Mouse (Mus musculus) adrenal gland (tissue): ENCODE results near the gene Hist1h2bl.
"Not testable (repeated sequence)": the region's sequence is repeated elsewhere in the genome, so short reads cannot be mapped to it uniquely, and the experiment has no call there.

ENCODE experiments used
- intact Hi-C: fragments of 180-260 bp; cut with DNase I; formaldehyde crosslinking; loops from one replicate; pipeline ENCODE4 v1.15.1; 2025

Hist1h2bl gene

DNA sequence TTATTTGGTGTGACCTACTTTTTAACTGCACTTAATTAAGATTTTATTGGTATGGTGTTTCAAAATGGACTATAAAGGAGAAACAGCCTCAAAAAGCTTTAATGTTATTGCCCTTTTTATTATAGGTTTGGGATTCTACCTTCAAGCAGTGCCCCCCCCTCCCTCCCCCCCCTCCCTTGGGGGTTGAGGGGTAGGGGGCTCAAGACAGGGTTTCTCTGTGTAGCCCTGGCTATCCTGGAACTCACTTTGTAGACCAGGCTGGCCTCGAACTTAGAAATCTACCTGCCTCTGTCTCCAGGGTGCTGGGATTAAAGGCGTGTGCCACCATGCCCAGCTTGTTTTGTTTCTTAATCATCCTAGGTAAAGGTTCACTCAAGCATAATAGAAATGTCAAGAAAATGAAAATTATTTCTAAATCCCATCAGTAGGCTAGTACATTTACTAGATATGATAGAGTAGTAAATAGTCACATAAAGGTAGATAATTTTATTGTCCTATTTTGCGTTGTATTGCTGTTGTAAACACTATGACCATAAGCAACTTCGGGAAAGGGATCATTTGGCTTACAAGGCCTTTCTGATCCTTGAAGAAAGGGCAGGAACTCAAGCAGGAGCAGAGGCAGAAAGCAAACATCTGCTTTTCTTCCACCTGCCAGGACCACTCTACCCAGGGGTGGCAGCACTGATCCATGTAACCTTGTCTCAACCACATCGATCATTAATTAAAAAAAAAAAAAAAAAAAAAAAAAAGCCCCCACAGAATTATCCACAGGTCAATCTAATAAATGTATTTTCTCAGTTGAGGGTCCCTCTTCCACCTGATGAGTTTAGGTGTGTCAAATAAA is 7.3 kb upstream of the Hist1h2bl start:
- intact Hi-C loops, result no loop called here

DNA sequence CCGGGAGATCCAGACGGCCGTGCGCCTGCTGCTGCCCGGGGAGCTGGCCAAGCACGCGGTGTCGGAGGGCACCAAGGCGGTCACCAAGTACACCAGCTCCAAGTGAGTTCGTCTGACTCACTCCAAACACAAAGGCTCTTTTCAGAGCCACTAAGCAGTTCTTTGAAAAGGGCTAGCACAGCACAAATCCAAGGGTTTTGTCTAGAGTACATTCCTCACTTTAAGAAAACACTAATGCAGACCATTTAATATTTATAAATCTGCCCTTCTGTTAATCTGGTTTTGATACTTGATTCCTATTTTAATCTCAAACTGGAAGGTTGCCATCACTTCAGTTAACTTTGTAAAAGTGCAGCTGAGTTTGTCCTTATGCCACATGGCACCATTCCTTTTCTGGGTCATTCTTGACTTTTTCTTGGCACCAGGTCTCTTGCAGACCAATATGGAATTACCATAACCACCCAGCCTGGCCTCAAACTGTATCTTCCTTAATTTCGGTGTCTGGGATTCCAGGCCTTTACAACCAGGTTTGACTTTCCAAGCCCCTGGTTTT is 6.5 kb upstream of the Hist1h2bl start:
- intact Hi-C loops, result no loop called here

DNA sequence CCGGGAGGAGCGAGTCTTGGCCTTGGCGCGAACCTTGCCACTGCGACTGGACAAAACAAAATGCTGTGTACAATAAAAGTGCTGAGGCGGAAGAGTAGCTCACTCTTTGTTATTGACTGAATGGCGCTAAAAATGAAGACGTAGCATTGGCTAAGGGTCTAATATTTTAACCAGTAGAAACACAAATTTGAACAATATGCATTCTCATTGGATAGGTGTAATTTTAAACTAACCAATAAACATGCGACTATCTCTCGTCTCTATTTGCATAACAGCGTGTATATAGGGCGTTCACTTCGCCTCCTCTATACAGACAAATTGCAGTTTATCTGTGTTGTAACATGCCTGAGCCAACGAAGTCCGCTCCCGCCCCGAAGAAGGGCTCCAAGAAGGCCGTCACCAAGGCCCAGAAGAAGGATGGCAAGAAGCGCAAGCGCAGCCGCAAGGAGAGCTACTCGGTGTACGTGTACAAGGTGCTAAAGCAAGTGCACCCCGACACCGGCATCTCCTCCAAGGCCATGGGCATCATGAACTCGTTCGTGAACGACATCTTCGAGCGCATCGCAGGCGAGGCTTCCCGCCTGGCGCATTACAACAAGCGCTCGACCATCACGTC is 5.9 kb upstream of the Hist1h2bl start, which contains the start of gene Hist1h2bm:
Hist1h2bm (plus strand) TSS at position 288 of the 616 bp plus-strand sequence.
- intact Hi-C loops, result not testable (repeated sequence)

DNA sequence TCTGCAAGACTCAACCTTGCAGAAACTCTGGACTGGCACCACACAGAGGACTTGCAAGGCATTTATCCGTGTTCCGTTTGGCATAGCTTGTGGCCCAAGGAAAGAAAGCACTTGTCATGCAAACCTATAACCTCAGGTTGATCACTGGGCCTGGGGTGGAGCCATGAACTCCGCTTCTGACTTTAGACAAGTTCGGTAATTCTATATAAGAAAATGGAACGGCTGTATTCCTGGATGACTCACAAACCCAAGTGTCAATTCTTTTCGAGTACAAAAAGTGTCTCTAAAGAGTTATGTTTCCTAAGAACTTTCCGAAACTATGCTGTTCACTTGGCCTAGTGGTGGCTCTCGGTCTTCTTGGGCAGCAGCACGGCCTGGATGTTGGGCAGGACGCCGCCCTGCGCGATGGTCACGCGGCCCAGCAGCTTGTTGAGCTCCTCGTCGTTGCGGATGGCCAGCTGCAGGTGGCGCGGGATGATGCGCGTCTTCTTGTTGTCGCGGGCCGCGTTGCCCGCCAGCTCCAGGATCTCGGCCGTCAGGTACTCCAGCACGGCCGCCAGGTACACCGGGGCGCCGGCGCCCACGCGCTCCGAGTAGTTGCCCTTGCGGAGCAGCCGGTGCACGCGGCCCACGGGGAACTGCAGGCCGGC is 5.3 kb upstream of the Hist1h2bl start:
- intact Hi-C loops, result not testable (repeated sequence)

DNA sequence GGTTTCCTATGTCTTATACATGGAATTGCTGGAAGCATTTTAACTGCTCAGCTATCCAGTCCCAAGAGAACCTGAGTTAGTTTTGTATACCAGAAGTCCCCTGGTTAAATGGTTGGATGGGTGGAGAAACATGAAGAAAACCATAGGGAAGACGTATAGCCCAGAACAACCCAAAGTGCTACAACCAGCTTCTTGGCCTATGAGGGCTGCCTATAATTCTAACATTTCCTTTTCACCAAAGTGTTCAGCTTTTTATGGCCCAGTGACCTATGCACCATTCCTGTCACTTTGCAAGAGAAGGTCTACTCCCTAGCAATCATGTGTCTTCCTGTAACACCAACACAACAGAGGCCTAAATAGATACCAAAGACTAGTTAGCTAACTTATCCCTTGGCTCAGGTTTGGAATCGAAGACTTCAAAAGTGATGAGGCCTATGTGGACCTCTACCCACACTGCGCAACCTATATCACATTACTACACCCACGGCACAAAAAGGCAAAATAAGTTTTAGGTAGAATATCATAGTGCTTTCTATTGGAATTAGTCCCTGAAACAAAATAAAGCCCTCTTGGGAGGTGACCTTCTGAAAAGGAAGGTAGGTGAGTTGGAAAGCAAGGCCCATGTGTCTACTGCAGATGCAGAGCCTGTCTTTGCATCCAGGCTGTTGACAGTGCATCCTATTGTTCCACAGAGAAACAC is 2.6 kb upstream of the Hist1h2bl start:
- intact Hi-C loops, result loop anchor here (10.0 kb wide), 1 partner anchor 1716 kb away; no protein-coding TSS in a partner anchor

DNA sequence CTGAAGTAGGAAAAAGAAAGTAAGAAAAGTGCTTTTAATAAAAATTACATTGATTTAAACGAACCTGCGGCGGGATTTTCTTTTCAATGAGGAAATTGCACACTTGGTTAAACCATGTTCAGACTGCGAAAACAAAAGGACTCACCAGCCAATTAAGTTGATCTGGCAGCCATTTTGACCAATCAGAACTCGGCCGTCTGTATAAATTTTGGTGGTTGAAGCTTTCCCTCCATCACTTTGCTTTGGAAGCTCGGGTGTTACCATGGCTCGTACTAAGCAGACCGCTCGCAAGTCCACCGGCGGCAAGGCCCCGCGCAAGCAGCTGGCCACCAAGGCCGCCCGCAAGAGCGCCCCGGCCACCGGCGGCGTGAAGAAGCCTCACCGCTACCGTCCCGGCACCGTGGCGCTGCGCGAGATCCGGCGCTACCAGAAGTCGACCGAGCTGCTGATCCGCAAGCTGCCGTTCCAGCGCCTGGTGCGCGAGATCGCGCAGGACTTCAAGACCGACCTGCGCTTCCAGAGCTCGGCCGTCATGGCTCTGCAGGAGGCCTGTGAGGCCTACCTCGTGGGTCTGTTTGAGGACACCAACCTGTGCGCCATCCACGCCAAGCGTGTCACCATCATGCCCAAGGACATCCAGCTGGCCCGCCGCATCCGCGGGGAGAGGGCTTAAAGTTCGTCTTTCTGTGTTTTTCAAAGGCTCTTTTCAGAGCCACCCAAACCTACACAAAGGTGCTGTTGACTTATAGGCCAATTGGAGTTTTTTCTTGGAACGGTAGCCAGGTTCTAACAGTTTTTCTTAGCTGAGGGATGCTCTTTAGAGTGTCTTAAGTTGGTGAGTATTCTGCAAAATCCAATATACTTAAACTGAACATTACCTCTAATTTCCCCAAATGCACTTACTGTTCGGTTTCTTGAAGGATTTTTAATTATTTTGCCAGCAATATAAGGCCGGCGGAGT is 1.7 kb upstream of the Hist1h2bl start, which contains the start of gene Hist1h3h:
Hist1h3h (plus strand) TSS at position 263 of the 961 bp plus-strand sequence.
- intact Hi-C loops, result loop anchor here (10.0 kb wide), 1 partner anchor 1717 kb away; no protein-coding TSS in a partner anchor

DNA sequence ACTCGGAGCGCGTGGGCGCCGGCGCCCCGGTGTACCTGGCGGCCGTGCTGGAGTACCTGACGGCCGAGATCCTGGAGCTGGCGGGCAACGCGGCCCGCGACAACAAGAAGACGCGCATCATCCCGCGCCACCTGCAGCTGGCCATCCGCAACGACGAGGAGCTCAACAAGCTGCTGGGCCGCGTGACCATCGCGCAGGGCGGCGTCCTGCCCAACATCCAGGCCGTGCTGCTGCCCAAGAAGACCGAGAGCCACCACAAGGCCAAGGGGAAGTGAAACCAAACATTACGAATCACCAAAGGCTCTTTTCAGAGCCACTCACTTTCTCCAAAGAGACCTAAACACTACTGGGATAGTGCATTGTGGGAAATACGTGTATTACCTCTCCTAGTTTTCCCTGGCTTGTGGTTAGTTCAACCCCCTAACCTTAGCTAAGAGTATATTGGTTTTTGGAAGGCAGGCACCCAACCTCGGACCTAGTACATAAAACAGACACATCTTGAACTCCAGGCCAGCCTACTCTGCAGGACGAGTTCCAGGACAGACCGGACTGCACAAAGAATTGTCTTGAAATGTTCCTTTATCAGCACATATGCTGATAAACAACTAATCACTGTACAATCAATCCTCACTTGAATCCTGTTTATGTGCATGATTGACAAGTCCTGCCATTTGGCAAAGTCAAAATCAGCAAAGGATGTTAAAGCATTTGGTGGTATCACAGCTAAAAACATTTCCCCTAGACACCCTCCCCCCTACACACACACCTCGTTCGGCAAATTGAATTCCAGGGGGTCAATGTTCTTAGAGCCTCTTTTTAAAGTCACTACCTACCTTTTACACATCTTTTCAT is 823 bp upstream of the Hist1h2bl start:
- intact Hi-C loops, result loop anchor here (10.0 kb wide), 1 partner anchor 1718 kb away; no protein-coding TSS in a partner anchor

DNA sequence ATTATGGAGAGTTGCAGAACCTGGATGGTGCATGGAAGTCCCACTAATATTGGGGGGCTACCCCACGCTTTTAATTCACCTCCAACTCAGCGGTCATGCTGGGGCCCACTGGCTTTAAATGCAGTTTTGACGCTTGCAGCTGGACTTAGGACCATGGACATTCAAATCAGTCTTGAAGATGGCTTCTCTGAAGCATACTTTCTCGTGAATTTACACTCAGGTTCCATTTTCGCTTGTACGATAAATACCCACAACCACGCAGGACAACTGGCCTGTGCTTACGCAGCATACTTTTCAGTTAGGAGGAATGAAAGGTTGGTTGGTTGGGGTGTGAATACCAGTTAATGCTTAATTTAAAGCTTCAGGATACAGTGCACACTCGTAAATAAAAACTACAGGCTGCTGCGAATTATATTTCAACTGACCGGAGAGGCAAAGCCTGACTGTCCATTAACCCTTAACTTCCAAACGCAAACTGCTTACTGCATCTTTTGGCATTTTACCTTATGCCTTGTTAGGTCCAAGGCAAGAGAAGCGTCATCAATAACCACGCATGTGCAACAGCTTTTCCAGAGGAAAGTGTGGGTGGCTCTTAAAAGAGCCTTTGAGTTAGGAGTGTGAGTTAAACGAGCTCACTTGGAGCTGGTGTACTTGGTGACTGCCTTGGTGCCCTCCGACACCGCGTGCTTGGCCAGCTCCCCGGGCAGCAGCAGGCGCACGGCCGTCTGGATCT is 646 bp downstream of the Hist1h2bl start:
- intact Hi-C loops, result loop anchor here (10.0 kb wide), 1 partner anchor 1720 kb away; no protein-coding TSS in a partner anchor

DNA sequence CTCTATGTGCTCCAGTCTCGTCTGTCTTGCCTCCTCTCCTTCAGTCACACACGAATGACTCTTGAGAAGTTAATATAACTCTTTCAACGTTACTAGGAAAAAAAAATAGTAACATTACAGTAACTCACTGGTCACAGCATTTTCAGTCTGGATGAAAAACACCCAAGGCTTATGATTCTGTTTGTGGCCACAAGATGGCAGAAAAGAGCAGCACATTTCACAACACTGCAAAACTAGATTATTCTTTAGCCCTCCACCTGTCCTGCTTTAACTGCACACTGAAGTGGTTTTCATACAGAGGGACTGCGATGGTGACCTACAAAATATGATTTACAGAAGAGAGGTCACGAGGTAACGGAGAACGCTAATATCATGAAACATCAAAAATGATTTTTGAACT is 1.2 kb downstream of the Hist1h2bl start:
- intact Hi-C loops, result loop anchor here (5.0 to 10.0 kb wide), 4 partner anchors 313 to 1720 kb away; no protein-coding TSS in a partner anchor

DNA sequence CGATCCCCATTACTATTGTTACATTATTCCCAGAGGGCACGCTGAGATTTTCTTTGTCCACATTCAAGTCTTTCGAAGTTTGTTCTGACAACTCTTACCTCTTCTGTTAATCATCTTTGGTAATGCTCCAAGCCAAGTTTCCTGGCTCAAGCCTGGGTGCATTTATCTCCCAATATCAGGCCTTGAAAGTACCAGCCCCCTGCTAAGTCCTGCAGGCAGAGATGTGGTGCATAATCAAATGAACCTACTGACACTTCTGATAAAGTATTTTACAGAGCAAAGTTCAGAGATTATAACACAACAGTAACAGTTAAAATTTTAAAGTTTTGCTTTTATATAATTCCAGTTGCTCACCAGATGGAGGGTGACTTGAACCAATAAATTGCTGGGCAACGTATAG is 4.2 kb downstream of the Hist1h2bl start:
- intact Hi-C loops, result loop anchor here (2.0 to 10.0 kb wide), 5 partner anchors 19 to 1723 kb away; no protein-coding TSS in a partner anchor

DNA sequence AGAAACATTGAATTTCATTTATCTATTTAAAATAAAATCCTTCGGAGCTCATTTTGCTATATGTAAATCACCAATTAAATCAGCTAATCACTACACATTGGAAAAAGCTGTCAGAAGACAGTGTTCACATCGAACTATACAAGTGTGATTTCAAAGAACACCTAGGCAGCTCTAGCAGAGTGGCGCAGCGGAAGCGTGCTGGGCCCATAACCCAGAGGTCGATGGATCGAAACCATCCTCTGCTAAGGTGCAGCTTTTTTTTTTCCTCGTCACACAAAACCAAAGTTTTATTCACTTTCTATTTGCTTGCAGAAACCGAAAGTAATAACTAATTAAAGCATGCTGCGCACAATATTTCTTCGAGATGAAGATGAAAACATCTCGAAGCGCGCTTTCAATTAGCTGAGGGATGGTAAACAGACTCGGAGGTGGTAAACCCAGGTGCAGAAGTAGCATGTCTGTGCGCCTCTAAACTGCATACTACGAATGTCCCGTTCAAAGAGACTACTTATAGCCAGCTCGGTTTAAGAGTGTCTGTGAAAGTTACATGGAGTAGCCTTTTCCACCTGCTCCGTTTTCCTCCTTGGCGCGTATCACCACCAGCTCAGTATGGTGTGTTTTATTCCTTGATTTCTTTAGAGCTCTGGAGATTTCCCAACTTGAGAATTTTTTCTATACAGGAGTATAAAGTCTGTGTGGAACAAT is 5.0 kb downstream of the Hist1h2bl start:
- intact Hi-C loops, result loop anchor here (5.0 to 10.0 kb wide), 4 partner anchors 316 to 1724 kb away; no protein-coding TSS in a partner anchor

DNA sequence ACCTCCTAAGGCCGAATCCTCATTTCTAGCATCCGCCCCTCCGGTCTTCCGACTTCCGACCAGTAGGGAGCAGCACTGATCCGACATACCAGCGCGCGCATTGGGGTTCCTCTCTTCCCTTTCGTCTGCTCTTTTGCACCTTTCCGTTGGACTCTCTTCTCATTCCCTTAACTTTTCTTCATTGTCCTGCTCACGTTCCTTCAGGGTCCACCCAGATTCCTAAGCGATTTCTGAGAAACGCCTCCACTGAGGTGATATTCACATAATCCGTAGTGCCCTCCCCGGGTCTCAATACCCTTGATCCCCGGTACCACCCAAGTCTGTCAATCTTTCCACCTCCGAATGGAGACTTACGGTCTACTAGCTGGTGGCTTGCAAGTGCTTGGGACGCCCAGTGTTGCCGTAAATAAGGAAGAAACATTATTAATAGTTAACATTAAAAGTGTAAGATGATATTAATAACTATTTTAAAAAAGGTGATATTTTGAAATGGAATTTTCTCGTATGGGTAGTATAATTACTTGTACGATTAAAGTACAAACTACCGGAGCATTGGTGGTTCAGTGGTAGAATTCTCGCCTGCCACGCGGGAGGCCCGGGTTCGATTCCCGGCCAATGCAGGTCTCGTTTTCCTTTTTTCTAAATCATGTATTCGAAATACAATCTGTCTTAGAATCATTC is 5.8 kb downstream of the Hist1h2bl start:
- intact Hi-C loops, result loop anchor here (5.0 to 10.0 kb wide), 4 partner anchors 317 to 1725 kb away; no protein-coding TSS in a partner anchor

DNA sequence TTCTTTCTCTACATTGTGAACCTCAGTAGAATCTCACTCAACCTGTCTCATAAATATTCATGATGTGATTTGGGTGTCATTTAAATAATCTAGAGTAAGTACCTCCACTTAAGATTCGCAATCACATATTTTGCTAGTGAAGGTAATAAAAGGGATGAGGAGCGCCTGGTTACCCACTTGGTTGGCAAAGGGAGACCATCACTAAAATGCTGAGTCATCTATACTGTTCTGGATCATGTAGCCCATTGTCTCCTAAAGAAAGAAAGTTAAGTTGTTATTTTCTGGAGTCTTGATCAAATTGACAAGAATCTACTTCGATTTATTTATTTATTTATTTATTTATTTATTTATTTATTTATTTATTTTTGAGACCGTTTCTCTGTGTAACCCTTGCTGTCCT is 9.3 kb downstream of the Hist1h2bl start:
- intact Hi-C loops, result no loop called here

DNA sequence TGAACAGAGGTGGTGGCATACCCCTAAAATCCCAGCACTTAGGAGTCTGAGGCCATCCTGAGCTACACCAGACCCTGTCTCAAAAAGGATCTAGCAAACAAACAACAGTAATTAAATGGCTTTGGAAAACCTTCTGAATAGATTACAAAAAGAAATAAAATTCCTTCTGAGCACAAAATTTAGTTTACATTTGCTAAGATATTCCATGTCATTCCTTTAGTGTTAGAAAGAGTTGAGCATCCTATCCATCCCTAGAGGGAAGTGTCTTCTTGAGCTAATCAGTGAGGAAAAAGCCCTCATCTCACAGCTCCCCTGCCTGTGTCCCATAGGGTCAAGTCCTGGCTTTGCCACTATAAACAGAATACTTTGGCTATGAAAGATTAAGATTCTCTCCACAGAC is 18.1 kb downstream of the Hist1h2bl start, which contains the start of gene Olfr1359:
Olfr1359 (plus strand) TSS at position 301 of the 400 bp plus-strand sequence.
- intact Hi-C loops, result no loop called here

DNA sequence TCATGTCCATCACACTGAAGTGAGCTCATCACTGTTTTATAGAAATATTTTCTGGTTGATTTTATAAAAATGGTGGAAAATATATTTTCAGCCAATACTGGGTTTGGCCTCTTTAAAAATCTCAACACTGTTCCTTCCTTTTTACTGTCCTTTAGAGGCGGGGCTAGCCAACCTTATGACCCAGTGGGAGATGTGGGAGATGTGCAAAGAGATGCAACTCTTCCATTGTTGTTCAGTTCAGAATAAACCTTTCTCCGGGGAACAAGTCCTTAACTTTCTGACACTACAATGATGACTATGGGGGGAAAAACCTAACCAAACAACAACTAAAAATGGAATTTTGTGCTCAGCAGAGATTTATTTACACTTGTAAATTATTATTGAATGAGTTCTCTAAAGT is 38.6 kb downstream of the Hist1h2bl start, which contains the start of gene Olfr1360:
Olfr1360 (minus strand) TSS at position 101 of the 400 bp plus-strand sequence.
- intact Hi-C loops, result no loop called here
